Mouse (Mus musculus) ES-Bruce4 (cell line): Measurements from ENCODE around the gene 9130023H24Rik.

Source experiments
- CTCF ChIP-seq: IDR thresholded peaks from one replicate; pipeline ENCODE4 v1.8.1; 2011; ENCODE audit warnings: low read depth, low read length
- EP300 ChIP-seq: IDR thresholded peaks from 2 replicates; pipeline ENCODE4 v1.6.1; 2011; ENCODE audit warnings: low read depth, low read length; ENCODE audit not compliant: insufficient read depth
- POLR2A ChIP-seq: IDR thresholded peaks from one replicate; pipeline ENCODE4 v1.8.1; 2011; ENCODE audit warnings: low read length; ENCODE audit not compliant: insufficient read depth

DNA sequence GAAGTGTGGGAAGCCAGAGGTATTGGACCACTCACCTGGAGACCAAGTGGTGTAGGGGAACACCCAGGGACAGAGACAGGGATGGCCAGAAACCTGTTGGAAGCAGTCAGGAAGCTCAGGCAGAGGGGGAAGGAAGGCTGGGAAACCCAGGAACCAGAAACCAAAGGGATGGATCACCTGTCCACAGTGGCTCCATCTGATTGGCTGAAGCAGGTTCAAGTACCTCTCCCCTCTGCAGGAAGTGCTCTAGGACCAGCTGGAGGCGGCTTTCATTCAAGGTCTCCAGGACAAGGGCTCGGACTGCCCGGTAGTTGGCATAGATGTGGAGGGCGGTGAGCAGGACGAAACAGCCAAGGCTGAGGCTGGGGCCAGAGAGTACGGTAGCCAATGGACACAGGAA, 38.2 kb upstream of the 9130023H24Rik start:
- TF ChIP-seq CTCF (no peak), POLR2A (no peak), EP300 (no peak)
